Mouse (Mus musculus) myocyte (in vitro differentiated cells): Measurements from ENCODE around the gene Mrps33.

ENCODE experiments used
- CEBPB ChIP-seq: IDR thresholded peaks from 2 replicates; pipeline ENCODE4 v1.6.1; 2011; ENCODE audit warnings: mild to moderate bottlenecking, moderate library complexity; ENCODE audit not compliant: poor library complexity, insufficient read depth, severe bottlenecking
- E2F4 ChIP-seq: IDR thresholded peaks from one replicate; pipeline ENCODE4 v1.6.1; 2011; ENCODE audit warnings: mild to moderate bottlenecking, control low read depth, moderate library complexity; ENCODE audit not compliant: insufficient read depth
- MAX ChIP-seq: IDR thresholded peaks from one replicate; pipeline ENCODE4 v1.6.1; 2011; ENCODE audit warnings: low read depth, mild to moderate bottlenecking, control low read depth
- MYOG ChIP-seq, 3 experiments: IDR thresholded peaks; one replicate each; pipeline ENCODE4 v1.6.1; 2011; ENCODE audit warnings: control low read depth in 2 of 3, low read depth in 2 of 3, mild to moderate bottlenecking in 2 of 3; ENCODE audit not compliant: insufficient read length in 2 of 3, control insufficient read depth in 1 of 3, insufficient read depth in 1 of 3
- POLR2A ChIP-seq: IDR thresholded peaks from one replicate; pipeline ENCODE4 v1.6.1; 2011; ENCODE audit warnings: low read depth, mild to moderate bottlenecking, control low read depth, moderate library complexity; ENCODE audit not compliant: insufficient read length
- POLR2AphosphoS2 ChIP-seq: IDR thresholded peaks from one replicate; pipeline ENCODE4 v1.6.1; 2011; ENCODE audit warnings: low read depth, control low read depth; ENCODE audit not compliant: insufficient read length
- REST ChIP-seq: IDR thresholded peaks from one replicate; pipeline ENCODE4 v1.6.1; 2011; ENCODE audit warnings: mild to moderate bottlenecking, control low read depth, moderate library complexity; ENCODE audit not compliant: insufficient read depth, insufficient read length
- TCF12 ChIP-seq: IDR thresholded peaks from one replicate; pipeline ENCODE4 v1.6.1; 2011; ENCODE audit warnings: mild to moderate bottlenecking, control low read depth; ENCODE audit not compliant: poor library complexity, insufficient read depth, severe bottlenecking
- USF1 ChIP-seq: IDR thresholded peaks from one replicate; pipeline ENCODE4 v1.6.1; 2011; ENCODE audit warnings: low read depth, mild to moderate bottlenecking, control low read depth, moderate library complexity

DNA sequence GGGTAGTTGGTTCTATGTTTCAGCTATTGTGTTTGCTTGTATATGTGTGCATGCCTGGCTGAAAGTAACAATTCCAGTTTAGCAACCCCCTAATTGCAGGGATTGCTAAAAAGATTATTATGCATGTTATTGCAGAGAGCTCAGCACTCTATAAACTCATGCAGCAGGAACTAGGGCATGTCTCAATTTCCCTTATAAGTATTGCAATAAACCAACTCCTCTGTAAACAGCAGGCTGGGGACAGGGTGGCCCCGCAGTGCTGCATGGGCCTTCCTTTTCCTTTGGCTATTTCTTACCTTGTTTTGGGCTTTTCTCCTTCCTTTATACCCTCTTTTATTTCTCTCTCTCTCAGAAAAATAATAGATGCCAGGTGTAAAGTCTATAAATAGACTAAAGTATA lies 32.3 kb downstream of the Mrps33 start:
- no peak for TF ChIP-seq POLR2A
- TF ChIP-seq E2F4, result no peak
- no peak for TF ChIP-seq TCF12
- TF ChIP-seq POLR2AphosphoS2, result no peak
- TF ChIP-seq MYOG (IDR thresholded peaks at IDR 0.05; ENCODE audit: control insufficient read depth in 1 of 3, insufficient read depth in 1 of 3, insufficient read length in 2 of 3, low read depth in 2 of 3), result no peak
- TF ChIP-seq USF1, result no peak
- no peak for TF ChIP-seq REST
- TF ChIP-seq MAX, result no peak
- TF ChIP-seq CEBPB, result no peak
